Mouse (Mus musculus): ENCODE measurements at regions not wholly inside any gene's neighbourhood (a gene's known extent, or its start where the extent isn't known, plus 50 kb on each side); places are given as distances from the start of the nearest gene placed in this dataset.
A peak's percentile ranks its signal among the peaks of the same experiment; 100 is the strongest.

GRCm38 (mm10) chr8:30522806-30523462 is 2905.6 kb upstream of the 5930422O12Rik start:
- DNase-seq (ENCODE audit: low spot score in 2 of 2), result peak in 1 of 2 experiments; percentile 7
- H3K4me3 ChIP-seq, result no peak overlapping the region
- H3K27ac ChIP-seq, result no peak overlapping the region
- no peak for TF ChIP-seq CTCF (conservative IDR thresholded peaks at IDR 0.05)

DNA sequence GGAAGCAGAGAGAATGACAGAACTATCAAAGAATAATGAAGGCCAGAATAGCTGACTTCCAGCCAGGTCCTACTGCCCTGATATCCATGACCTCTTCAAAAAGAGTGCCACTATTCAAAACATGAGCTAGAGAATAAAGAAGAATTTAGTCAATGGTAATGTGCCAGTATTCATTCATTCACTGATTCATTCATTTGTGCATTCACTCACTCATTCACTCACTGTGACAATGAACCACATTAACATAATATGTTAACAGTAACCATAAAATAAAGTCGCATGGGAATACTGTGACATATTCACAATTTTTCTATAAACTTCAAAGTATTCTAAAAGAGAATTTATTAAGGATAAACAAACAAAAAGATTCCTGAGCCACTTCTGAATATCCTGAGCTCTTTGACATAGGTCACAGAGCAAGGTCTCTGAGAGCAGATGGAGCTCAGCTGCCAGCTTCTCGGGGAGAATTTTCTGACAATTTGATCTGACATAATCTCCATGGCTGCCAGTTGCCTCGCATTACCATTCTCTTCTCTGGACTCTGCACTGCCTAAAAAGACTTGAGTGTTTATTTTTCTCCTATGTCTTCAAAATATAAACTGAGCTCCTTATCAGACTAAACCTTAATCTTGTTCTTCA is 2895.5 kb upstream of the 5930422O12Rik start:
- H3K4me3 ChIP-seq, result no peak overlapping the region
- H3K27ac ChIP-seq, result no peak overlapping the region
- no peak for DNase-seq (ENCODE audit: low spot score in 2 of 2)
- no peak for TF ChIP-seq CTCF (conservative IDR thresholded peaks at IDR 0.05)

GRCm38 (mm10) chr8:30533501-30533870 is 2895.0 kb upstream of the 5930422O12Rik start:
- H3K27ac ChIP-seq, result no peak overlapping the region
- DNase-seq (ENCODE audit: low spot score in 2 of 2), result no peak
- TF ChIP-seq CTCF (conservative IDR thresholded peaks at IDR 0.05), result no peak
- H3K4me3 ChIP-seq, result no peak overlapping the region

DNA sequence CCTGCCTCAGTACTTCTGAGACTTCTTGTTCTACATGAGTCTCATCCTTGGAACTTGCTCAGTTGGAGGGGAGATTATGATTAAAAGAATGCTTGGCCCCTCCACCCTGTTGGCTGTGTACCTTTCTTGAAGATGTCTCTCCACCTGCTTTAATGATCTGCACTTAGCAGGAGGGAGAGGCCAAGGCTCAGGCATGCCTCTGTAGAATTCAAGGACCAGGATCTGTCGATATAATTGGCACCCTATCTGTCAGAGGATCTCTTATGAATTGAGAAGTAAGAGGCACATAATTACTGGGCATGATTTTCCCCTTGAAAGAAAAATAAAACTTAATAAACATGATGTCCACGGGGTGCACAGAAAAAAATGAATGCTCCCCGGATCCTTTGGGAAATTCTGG is 2893.1 kb upstream of the 5930422O12Rik start:
- no peak for DNase-seq (ENCODE audit: low spot score in 2 of 2)
- Histone ChIP-seq H3K27ac (no peak overlapping the region), H3K4me3 (no peak overlapping the region)
- no peak for TF ChIP-seq CTCF (conservative IDR thresholded peaks at IDR 0.05)

- H3K27ac ChIP-seq, result no peak overlapping the region
- TF ChIP-seq CTCF (conservative IDR thresholded peaks at IDR 0.05), result no peak
- H3K4me3 ChIP-seq, result no peak overlapping the region
- no peak for DNase-seq (ENCODE audit: low spot score in 2 of 2)
Measured at GRCm38 (mm10) chr8:30542196-30542595, 2886.3 kb upstream of the 5930422O12Rik start.

DNA sequence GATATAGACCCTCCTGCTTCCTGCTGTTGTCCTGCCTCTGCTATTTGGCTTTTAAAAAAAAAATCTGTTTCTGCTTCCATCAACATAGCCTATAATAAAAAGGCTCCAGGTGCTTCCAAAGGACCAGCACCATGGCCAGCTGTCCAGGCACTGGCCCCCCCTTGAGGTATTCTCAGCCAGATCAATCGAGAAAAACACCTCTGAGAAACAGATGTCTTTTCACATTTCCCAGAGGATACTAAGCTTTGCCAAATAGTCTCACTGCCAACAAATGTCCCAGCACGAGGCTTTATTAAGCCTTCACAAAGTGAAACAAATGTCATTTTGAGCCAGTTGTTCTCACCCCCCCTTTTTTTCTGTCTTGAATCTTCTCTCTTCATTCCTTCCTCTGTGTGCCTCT is 2880.7 kb upstream of the 5930422O12Rik start:
- DNase-seq (ENCODE audit: low spot score in 2 of 2), result peak in 1 of 2 experiments; percentile 13
- TF ChIP-seq CTCF (conservative IDR thresholded peaks at IDR 0.05), result no peak
- no peak overlapping the region for H3K27ac ChIP-seq
- H3K4me3 ChIP-seq, result no peak overlapping the region

DNA sequence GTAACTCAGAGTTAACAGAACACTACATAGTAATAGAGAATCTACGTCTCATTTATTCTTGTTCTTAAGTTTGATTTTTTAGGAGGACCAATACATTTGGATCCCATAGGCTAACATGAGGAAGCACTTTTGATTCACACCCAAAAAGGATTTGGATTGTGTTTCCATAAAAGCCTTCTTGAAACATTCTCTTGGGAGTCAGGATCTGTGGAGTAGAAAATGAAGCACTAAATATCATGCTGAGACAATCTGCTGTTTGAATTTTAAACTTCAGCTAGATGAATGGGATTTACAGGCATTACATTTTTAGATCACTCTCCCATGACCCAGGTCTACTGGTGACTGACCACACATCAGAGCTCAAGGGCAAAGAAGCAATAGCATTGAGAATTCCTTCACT is 2877.5 kb upstream of the 5930422O12Rik start:
- no peak overlapping the region for H3K4me3 ChIP-seq
- no peak for TF ChIP-seq CTCF (conservative IDR thresholded peaks at IDR 0.05)
- H3K27ac ChIP-seq, result no peak overlapping the region
- no peak for DNase-seq (ENCODE audit: low spot score in 2 of 2)

DNA sequence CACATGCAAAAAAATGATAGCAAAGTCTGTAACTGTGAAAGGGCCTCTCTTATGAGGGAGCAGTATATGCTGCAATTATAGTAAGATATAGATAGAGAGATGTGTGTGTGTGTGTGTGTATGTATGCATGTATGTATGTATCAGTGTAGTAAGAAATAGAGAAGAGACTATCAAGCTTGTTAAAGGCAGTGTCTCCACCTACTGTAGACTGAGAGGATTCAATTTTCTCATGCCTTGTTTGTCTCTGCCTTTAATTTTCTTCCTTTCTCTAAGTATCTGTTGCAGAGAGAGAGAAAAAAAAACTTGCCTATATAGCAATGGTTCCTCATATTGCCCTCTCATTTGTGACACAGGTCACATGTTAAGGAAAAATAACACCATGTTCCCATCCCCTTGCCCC is 2871.1 kb upstream of the 5930422O12Rik start:
- peak; percentile 61 for TF ChIP-seq CTCF (conservative IDR thresholded peaks at IDR 0.05)
- no peak for DNase-seq (ENCODE audit: low spot score in 2 of 2)
- H3K27ac ChIP-seq, result no peak overlapping the region
- H3K4me3 ChIP-seq, result no peak overlapping the region

GRCm38 (mm10) chr8:30561323-30562207 is 2866.9 kb upstream of the 5930422O12Rik start:
- no peak for TF ChIP-seq CTCF (conservative IDR thresholded peaks at IDR 0.05)
- H3K27ac ChIP-seq, result no peak overlapping the region
- no peak overlapping the region for H3K4me3 ChIP-seq
- DNase-seq (ENCODE audit: low spot score in 2 of 2), result no peak

- no peak for TF ChIP-seq CTCF (conservative IDR thresholded peaks at IDR 0.05)
- H3K4me3 ChIP-seq, result no peak overlapping the region
- DNase-seq (ENCODE audit: low spot score in 2 of 2), result no peak
- no peak overlapping the region for H3K27ac ChIP-seq
Measured at GRCm38 (mm10) chr8:30569799-30570198, 2858.7 kb upstream of the 5930422O12Rik start.

GRCm38 (mm10) chr8:30570547-30570946 is 2858.0 kb upstream of the 5930422O12Rik start:
- TF ChIP-seq CTCF (conservative IDR thresholded peaks at IDR 0.05), result no peak
- no peak overlapping the region for H3K4me3 ChIP-seq
- H3K27ac ChIP-seq, result no peak overlapping the region
- DNase-seq (ENCODE audit: low spot score in 2 of 2), result no peak

- Histone ChIP-seq H3K27ac (no peak overlapping the region), H3K4me3 (no peak overlapping the region)
- no peak for DNase-seq (ENCODE audit: low spot score in 2 of 2)
- TF ChIP-seq CTCF (conservative IDR thresholded peaks at IDR 0.05), result no peak
Measured at GRCm38 (mm10) chr8:30587508-30587907, 2841.0 kb upstream of the 5930422O12Rik start.

- H3K27ac ChIP-seq, result no peak overlapping the region
- no peak overlapping the region for H3K4me3 ChIP-seq
- TF ChIP-seq CTCF (conservative IDR thresholded peaks at IDR 0.05), result no peak
- no peak for DNase-seq (ENCODE audit: low spot score in 2 of 2)
Measured at GRCm38 (mm10) chr8:30602421-30602820, 2826.1 kb upstream of the 5930422O12Rik start.
